Mouse (Mus musculus) heart, embryonic 12.5 days (tissue): Measurements from ENCODE around the gene Cit. TPM values are rescaled to one million over a fixed set of nuclear protein-coding genes. Genes with fewer than 3 reads are reported as not detected.

Source experiments
- ATAC-seq: fragments of 200-750 bp; cut with Nextera tagmentation; 2 replicates; pipeline ENCODE4 v1.8.0; 2017; ENCODE audit warnings: moderate TSS enrichment, moderate library complexity; ENCODE audit not compliant: insufficient number of reproducible peaks, low FRiP score
- H3K27ac ChIP-seq: fragments of 300-500 bp; sonication (generic); 2 replicates; pipeline ENCODE4 v1.5.1; 2016; ENCODE audit warnings: mild to moderate bottlenecking, moderate library complexity; ENCODE audit not compliant: poor library complexity, severe bottlenecking
- H3K27me3 ChIP-seq: fragments of 300-500 bp; sonication (generic); replicated peaks from 2 replicates; pipeline ENCODE4 v1.6.1; 2016; ENCODE audit warnings: mild to moderate bottlenecking, moderate library complexity
- H3K36me3 ChIP-seq: fragments of 300-500 bp; sonication (generic); 2 replicates; pipeline ENCODE4 v1.6.1; 2016; ENCODE audit warnings: mild to moderate bottlenecking, moderate library complexity
- H3K4me1 ChIP-seq: fragments of 300-500 bp; sonication (generic); replicated peaks from 2 replicates; pipeline ENCODE4 v1.6.1; 2016; ENCODE audit warnings: mild to moderate bottlenecking
- H3K4me2 ChIP-seq: fragments of 300-500 bp; sonication (generic); 2 replicates; pipeline ENCODE4 v1.6.1; 2016; ENCODE audit warnings: mild to moderate bottlenecking, moderate library complexity
- H3K4me3 ChIP-seq: fragments of 300-500 bp; sonication (generic); 2 replicates; pipeline ENCODE4 v1.5.1; 2016; ENCODE audit warnings: mild to moderate bottlenecking
- H3K9ac ChIP-seq: fragments of 300-500 bp; sonication (generic); 2 replicates; pipeline ENCODE4 v1.6.1; 2016; ENCODE audit warnings: mild to moderate bottlenecking, moderate library complexity
- H3K9me3 ChIP-seq: fragments of 300-500 bp; sonication (generic); replicated peaks from 2 replicates; pipeline ENCODE4 v1.6.1; 2016; ENCODE audit warnings: mild to moderate bottlenecking, moderate library complexity
- WGBS: fragments of 180-500 bp; shearing (Covaris S2); methylation state at CpG from one replicate; pipeline ENCODE4 v1.1.7; 2016; 5-methylcytosine and 5-hydroxymethylcytosine counted together
- polyA plus RNA-seq: library from polyadenylated mRNA; unstranded; fragments of >200 nt; fragmentation: Nextera tagmentation; extraction: Ambion mirVana; gene quantifications from 2 replicates; pipeline ENCODE4 v1.2.1, GENCODE M21; 2016

Cit gene
- polyA plus RNA-seq, 1 experiment from 2014 or later, result 28.5 TPM

DNA sequence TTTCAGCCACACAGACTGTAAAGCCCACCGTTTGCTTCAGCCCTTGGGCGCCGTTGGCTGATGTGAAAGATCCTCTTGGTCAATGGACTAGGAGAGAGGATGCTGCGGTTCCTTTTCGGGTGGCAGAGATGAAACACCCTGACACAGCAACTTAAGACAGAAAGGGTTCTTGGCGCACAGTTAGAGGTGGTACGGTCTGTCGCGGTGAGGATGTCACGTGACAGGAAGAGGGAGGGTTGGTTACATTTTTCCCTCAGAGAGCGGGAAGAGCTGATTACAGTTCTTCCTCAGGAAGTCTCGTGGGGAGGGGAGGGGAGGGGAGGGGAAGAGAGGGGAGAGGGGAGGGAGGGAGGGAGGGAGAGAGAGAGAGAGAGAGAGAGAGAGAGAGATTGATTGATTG lies 192.7 kb downstream of the Cit start:
- Histone ChIP-seq H3K4me1 (no peaks in the 10 kb centered on the region), H3K27ac (no peak overlapping the region), H3K36me3 (no peaks in the 10 kb centered on the region), H3K9ac (no peak overlapping the region), H3K9me3 (0 out of 2 replicates have a peak, but pooled peaks cover 5% of the 10 kb centered on the region), H3K27me3 (0 out of 2 replicates have a peak, but pooled peaks cover 15% of the 10 kb centered on the region), H3K4me2 (no peak overlapping the region), H3K4me3 (no peak overlapping the region)
- WGBS, result 47% methylated on average over 11 of the region's 12 CpGs
- no peak for ATAC-seq

GRCm38 (mm10) chr5:116039706-116040105 lies 194.6 kb downstream of the Cit start:
- 0 out of 2 replicates have a peak overlapping the region, but pooled peaks have one; percentile 4 for H3K4me3 ChIP-seq
- 26% methylated on average over 11 of the region's 11 CpGs for WGBS

DNA sequence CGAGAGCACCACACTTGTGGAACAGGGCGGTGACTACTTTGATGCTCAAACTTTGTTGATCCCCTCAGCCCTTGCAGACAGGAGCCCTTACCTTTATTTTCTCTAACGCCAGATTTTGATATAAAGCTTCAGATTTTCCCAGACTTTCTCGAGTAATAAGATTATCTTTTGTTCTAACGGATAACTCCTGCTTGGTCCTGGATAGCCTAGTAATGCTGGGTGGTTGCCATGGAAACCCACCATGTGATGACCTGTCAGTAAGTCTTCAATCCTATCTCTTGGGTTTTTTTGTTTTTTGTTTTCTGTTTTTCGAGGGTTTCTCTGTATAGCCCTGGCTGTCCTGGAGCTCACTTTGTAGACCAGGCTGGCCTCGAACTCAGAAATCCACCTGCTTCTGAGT lies 197.2 kb downstream of the Cit start:
- 57% methylated on average over 7 of the region's 7 CpGs for WGBS
- H3K9me3 ChIP-seq, result no peaks in the 10 kb centered on the region
- no peaks in the 10 kb centered on the region for H3K36me3 ChIP-seq
- H3K27ac ChIP-seq, result no peak overlapping the region
- 0 out of 2 replicates have a peak, but pooled peaks cover 8% of the 10 kb centered on the region for H3K27me3 ChIP-seq
- H3K9ac ChIP-seq, result no peak overlapping the region
- no peak for ATAC-seq
- H3K4me2 ChIP-seq, result no peak overlapping the region
- H3K4me1 ChIP-seq, result no peaks in the 10 kb centered on the region
- H3K4me3 ChIP-seq, result no peak overlapping the region

More at GRCm38 (mm10) chr5:116039706-116040105, 194.6 kb downstream of the Cit start:
- 0 out of 2 replicates have a peak, but pooled peaks cover 15% of the 10 kb centered on the region for H3K27me3 ChIP-seq
- no peaks in the 10 kb centered on the region for H3K4me1 ChIP-seq
- H3K9ac ChIP-seq, result no peak overlapping the region
- H3K9me3 ChIP-seq, result 0 out of 2 replicates have a peak, but pooled peaks cover 5% of the 10 kb centered on the region
- ATAC-seq, result no peak
- H3K36me3 ChIP-seq, result no peaks in the 10 kb centered on the region
- H3K4me2 ChIP-seq, result peak overlapping the region; percentile 39
- no peak overlapping the region for H3K27ac ChIP-seq

DNA sequence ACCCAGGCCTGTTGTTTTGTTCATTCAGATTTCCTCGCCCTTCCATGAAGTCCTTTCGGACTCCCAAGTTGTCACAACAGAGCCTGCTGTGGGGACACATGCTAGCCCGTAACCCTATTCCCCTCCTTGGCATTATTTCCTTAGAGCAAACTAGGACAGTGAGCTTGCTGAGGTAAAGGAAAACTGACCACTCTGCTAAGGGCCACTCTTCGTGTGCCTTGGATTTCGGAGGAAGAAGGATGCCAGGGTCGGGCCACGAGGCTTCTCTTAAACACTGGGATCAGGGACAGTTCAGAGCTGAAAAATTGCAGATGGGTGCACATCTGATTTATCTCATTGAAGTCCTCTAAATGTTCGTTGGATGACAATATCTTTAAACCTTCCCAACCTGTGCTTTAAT lies 200.5 kb downstream of the Cit start:
- WGBS, result 80% methylated on average over 8 of the region's 8 CpGs
- no peaks in the 10 kb centered on the region for H3K9me3 ChIP-seq
- H3K4me1 ChIP-seq, result 0 out of 2 replicates have a peak, but pooled peaks cover 2% of the 10 kb centered on the region
- no peak overlapping the region for H3K9ac ChIP-seq
- no peak overlapping the region for H3K27ac ChIP-seq
- 0 out of 2 replicates have a peak, but pooled peaks cover 4% of the 10 kb centered on the region for H3K27me3 ChIP-seq
- no peaks in the 10 kb centered on the region for H3K36me3 ChIP-seq
- no peak overlapping the region for H3K4me3 ChIP-seq
- no peak overlapping the region for H3K4me2 ChIP-seq
- no peak for ATAC-seq

- 0 out of 2 replicates have a peak, but pooled peaks cover 2% of the 10 kb centered on the region for H3K4me1 ChIP-seq
- H3K27ac ChIP-seq, result no peak overlapping the region
- H3K27me3 ChIP-seq, result no peaks in the 10 kb centered on the region
- H3K9me3 ChIP-seq, result no peaks in the 10 kb centered on the region
- no peak overlapping the region for H3K9ac ChIP-seq
- 74% methylated on average over 4 of the region's 4 CpGs for WGBS
- H3K4me3 ChIP-seq, result no peak overlapping the region
- H3K36me3 ChIP-seq, result no peaks in the 10 kb centered on the region
- no peak for ATAC-seq
- H3K4me2 ChIP-seq, result no peak overlapping the region
Measured at GRCm38 (mm10) chr5:116046246-116046645, 201.2 kb downstream of the Cit start.

- H3K27ac ChIP-seq, result no peak overlapping the region
- no peak overlapping the region for H3K4me3 ChIP-seq
- no peak overlapping the region for H3K9ac ChIP-seq
- no peak overlapping the region for H3K4me2 ChIP-seq
- 66% methylated on average over 3 of the region's 3 CpGs for WGBS
- no peaks in the 10 kb centered on the region for H3K9me3 ChIP-seq
- H3K36me3 ChIP-seq, result no peaks in the 10 kb centered on the region
- H3K4me1 ChIP-seq, result 0 out of 2 replicates have a peak, but pooled peaks cover 2% of the 10 kb centered on the region
- ATAC-seq, result no peak
- H3K27me3 ChIP-seq, result 0 out of 2 replicates have a peak, but pooled peaks cover 7% of the 10 kb centered on the region
Measured at GRCm38 (mm10) chr5:116048321-116048720, 203.2 kb downstream of the Cit start.

DNA sequence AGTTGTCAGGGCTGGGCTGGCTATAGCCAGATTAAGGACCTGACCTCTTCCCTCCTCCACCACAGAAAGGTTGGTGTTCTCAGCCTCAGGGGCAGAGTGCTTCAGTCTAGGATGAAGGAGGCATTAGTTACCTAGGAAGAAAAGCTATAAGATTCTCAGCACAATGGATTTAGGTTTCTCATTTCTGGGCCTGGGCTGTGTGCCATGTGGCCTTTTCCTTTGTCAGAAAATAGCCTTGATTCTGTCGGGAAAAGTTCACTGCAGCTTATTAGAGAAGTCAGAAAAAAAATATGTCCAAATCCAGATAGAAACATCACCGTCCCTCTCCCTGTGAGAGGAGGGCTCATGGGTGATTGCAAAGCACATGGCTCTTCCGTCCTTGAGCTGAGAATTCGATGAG lies 204.7 kb downstream of the Cit start:
- H3K36me3 ChIP-seq, result no peaks in the 10 kb centered on the region
- no peak overlapping the region for H3K9ac ChIP-seq
- 0 out of 2 replicates have a peak, but pooled peaks cover 2% of the 10 kb centered on the region for H3K4me1 ChIP-seq
- 75% methylated on average over 4 of the region's 4 CpGs for WGBS
- no peak overlapping the region for H3K4me2 ChIP-seq
- no peak for ATAC-seq
- H3K4me3 ChIP-seq, result no peak overlapping the region
- no peaks in the 10 kb centered on the region for H3K9me3 ChIP-seq
- 0 out of 2 replicates have a peak, but pooled peaks cover 7% of the 10 kb centered on the region for H3K27me3 ChIP-seq
- no peak overlapping the region for H3K27ac ChIP-seq

- no peaks in the 10 kb centered on the region for H3K9me3 ChIP-seq
- no peaks in the 10 kb centered on the region for H3K36me3 ChIP-seq
- no peak overlapping the region for H3K4me3 ChIP-seq
- no peak overlapping the region for H3K4me2 ChIP-seq
- 75% methylated on average over 5 of the region's 5 CpGs for WGBS
- H3K9ac ChIP-seq, result no peak overlapping the region
- H3K4me1 ChIP-seq, result 0 out of 2 replicates have a peak, but pooled peaks cover 2% of the 10 kb centered on the region
- H3K27me3 ChIP-seq, result 0 out of 2 replicates have a peak, but pooled peaks cover 7% of the 10 kb centered on the region
- ATAC-seq, result no peak
- H3K27ac ChIP-seq, result no peak overlapping the region
Measured at GRCm38 (mm10) chr5:116052171-116052570, 207.1 kb downstream of the Cit start.

GRCm38 (mm10) chr5:116052826-116053225 lies 207.7 kb downstream of the Cit start:
- no peak for ATAC-seq
- Histone ChIP-seq H3K27ac (no peak overlapping the region), H3K4me2 (no peak overlapping the region), H3K27me3 (0 out of 2 replicates have a peak, but pooled peaks cover 7% of the 10 kb centered on the region), H3K4me3 (no peak overlapping the region), H3K36me3 (no peaks in the 10 kb centered on the region), H3K9me3 (no peaks in the 10 kb centered on the region), H3K9ac (no peak overlapping the region), H3K4me1 (0 out of 2 replicates have a peak, but pooled peaks cover 2% of the 10 kb centered on the region)
- 46% methylated on average over 6 of the region's 6 CpGs for WGBS

Other genes with a start within 250 kb of the Cit start
- gene Rab35, start 213.4 kb upstream of the Cit start, polyA plus RNA-seq, result 20.1 and 20.9 TPM in 2 replicates
- gene Bicdl1, start 113.7 kb upstream of the Cit start, polyA plus RNA-seq, result 5.5 and 7.9 TPM in 2 replicates
- 52.2 and 54.9 TPM in 2 replicates for gene Prkab1, start 179.2 kb downstream of the Cit start, polyA plus RNA-seq
- gene Tmem233, start 238.0 kb downstream of the Cit start, polyA plus RNA-seq, result not detected in 2 replicates